Mouse (Mus musculus) MEL (cell line): ENCODE data around the gene Ccl17. TPM values are rescaled to one million over a fixed set of nuclear protein-coding genes. Genes with fewer than 3 reads are reported as not detected.
A peak's percentile ranks its signal among the peaks of the same experiment; 100 is the strongest.

Experiments used
- DNase-seq: peaks from one replicate; pipeline ENCODE4 v3.0.0; 2011; ENCODE audit warnings: low read depth, low spot score
- H3K27ac ChIP-seq: 2 replicates; pipeline ENCODE4 v1.5.1; 2012; ENCODE audit warnings: low read depth, mild to moderate bottlenecking, control low read depth, low read length, moderate library complexity; ENCODE audit not compliant: control insufficient read depth
- H3K27me3 ChIP-seq, 2 experiments: fragments of 150-350 bp in 1 of 2; sonication (generic) in 1 of 2; 2 replicates each; pipeline ENCODE4 v1.6.1; 2012; ENCODE audit warnings: low read length in 2 of 2, mild to moderate bottlenecking in 2 of 2, improper control_type of control experiment in 1 of 2, moderate library complexity in 1 of 2; ENCODE audit not compliant: insufficient read depth in 2 of 2, control insufficient read depth in 1 of 2
- H3K36me3 ChIP-seq, 2 experiments: 2 replicates each; pipeline ENCODE4 v1.6.1; 2012 to 2014; ENCODE audit warnings: low read length in 2 of 2, improper control_type of control experiment in 1 of 2, inconsistent platforms in 1 of 2, mild to moderate bottlenecking in 1 of 2; ENCODE audit not compliant: insufficient read depth in 2 of 2, control insufficient read depth in 1 of 2
- H3K4me1 ChIP-seq, 2 experiments: fragments of 150-350 bp in 1 of 2; sonication (generic) in 1 of 2; 2 replicates each; pipeline ENCODE4 v1.6.1; 2012; ENCODE audit warnings: low read length in 2 of 2, improper control_type of control experiment in 1 of 2, mild to moderate bottlenecking in 1 of 2; ENCODE audit not compliant: insufficient read depth in 2 of 2, control insufficient read depth in 1 of 2
- H3K4me3 ChIP-seq, 2 experiments: fragments of 150-350 bp in 1 of 2; sonication (generic) in 1 of 2; 2 replicates each; pipeline ENCODE4 v1.5.1; 2012; ENCODE audit warnings: low read depth in 2 of 2, low read length in 2 of 2, mild to moderate bottlenecking in 2 of 2, moderate library complexity in 2 of 2, control low read depth in 1 of 2, improper control_type of control experiment in 1 of 2; ENCODE audit not compliant: control insufficient read depth in 1 of 2, insufficient read depth in 1 of 2
- H3K79me2 ChIP-seq: 2 replicates; pipeline ENCODE4 v1.6.1; 2012; ENCODE audit warnings: mild to moderate bottlenecking, low read length, moderate library complexity; ENCODE audit not compliant: control insufficient read depth, poor library complexity, insufficient read depth
- H3K9ac ChIP-seq: 2 replicates; pipeline ENCODE4 v1.6.1; 2012; ENCODE audit warnings: low read depth, mild to moderate bottlenecking, control low read depth, low read length, moderate library complexity; ENCODE audit not compliant: control insufficient read depth, poor library complexity, severe bottlenecking
- H3K9me3 ChIP-seq: fragments of 150-350 bp; sonication (generic); replicated peaks from 2 replicates; pipeline ENCODE4 v1.6.1; 2012; ENCODE audit warnings: mild to moderate bottlenecking, low read length, improper control_type of control experiment, moderate library complexity; ENCODE audit not compliant: insufficient read depth
- BHLHE40 ChIP-seq: IDR thresholded peaks from 2 replicates; pipeline ENCODE4 v1.6.1; 2012; ENCODE audit warnings: low read depth, mild to moderate bottlenecking, inconsistent platforms, low read length, improper control_type of control experiment, borderline replicate concordance
- CHD1 ChIP-seq: IDR thresholded peaks from 2 replicates; pipeline ENCODE4 v1.6.1; 2012; ENCODE audit warnings: low read depth, mild to moderate bottlenecking, inconsistent platforms, low read length, improper control_type of control experiment
- CHD2 ChIP-seq: IDR thresholded peaks from 2 replicates; pipeline ENCODE4 v1.6.1; 2011; ENCODE audit warnings: low read length, improper control_type of control experiment
- ELF1 ChIP-seq: IDR thresholded peaks from 2 replicates; pipeline ENCODE4 v1.6.1; 2014; ENCODE audit warnings: low read depth, mild to moderate bottlenecking, inconsistent platforms, low read length, improper control_type of control experiment, moderate library complexity
- EP300 ChIP-seq, 2 experiments: IDR thresholded peaks; 2 replicates each; pipeline ENCODE4 v1.6.1; 2011; ENCODE audit warnings: improper control_type of control experiment in 2 of 2, low read length in 2 of 2, low read depth in 1 of 2, mild to moderate bottlenecking in 1 of 2
- ETS1 ChIP-seq: IDR thresholded peaks from 2 replicates; pipeline ENCODE4 v1.6.1; 2012; ENCODE audit warnings: low read depth, mild to moderate bottlenecking, inconsistent platforms, low read length, improper control_type of control experiment, moderate library complexity
- GATA1 ChIP-seq: IDR thresholded peaks from 2 replicates; pipeline ENCODE4 v1.6.1; 2011; ENCODE audit warnings: low read depth, low read length, improper control_type of control experiment
- HCFC1 ChIP-seq: IDR thresholded peaks from 2 replicates; pipeline ENCODE4 v1.6.1; 2012; ENCODE audit warnings: low read depth, mild to moderate bottlenecking, inconsistent platforms, low read length, improper control_type of control experiment, moderate library complexity
- MAX ChIP-seq: IDR thresholded peaks from 2 replicates; pipeline ENCODE4 v1.6.1; 2011; ENCODE audit warnings: low read length, improper control_type of control experiment
- MAZ ChIP-seq: IDR thresholded peaks from 2 replicates; pipeline ENCODE4 v1.6.1; 2012; ENCODE audit warnings: low read depth, mild to moderate bottlenecking, inconsistent platforms, low read length, improper control_type of control experiment
- MXI1 ChIP-seq: IDR thresholded peaks from 2 replicates; pipeline ENCODE4 v1.6.1; 2011; ENCODE audit warnings: mild to moderate bottlenecking, low read depth, low read length, improper control_type of control experiment
- MYB ChIP-seq: IDR thresholded peaks from 2 replicates; pipeline ENCODE4 v1.6.1; 2011; ENCODE audit warnings: mild to moderate bottlenecking, low read depth, low read length, improper control_type of control experiment
- MYC ChIP-seq: IDR thresholded peaks from 2 replicates; pipeline ENCODE4 v1.6.1; 2011; ENCODE audit warnings: low read depth, mild to moderate bottlenecking, low read length, improper control_type of control experiment, moderate library complexity
- NRF1 ChIP-seq: IDR thresholded peaks from 2 replicates; pipeline ENCODE4 v1.6.1; 2014; ENCODE audit warnings: low read depth, mild to moderate bottlenecking, inconsistent platforms, low read length, improper control_type of control experiment, moderate library complexity; ENCODE audit not compliant: poor library complexity, insufficient read depth, severe bottlenecking
- POLR2A ChIP-seq, 2 experiments: IDR thresholded peaks; 2 replicates each; pipeline ENCODE4 v1.6.1; 2011 to 2012; ENCODE audit warnings: low read length in 2 of 2, mild to moderate bottlenecking in 2 of 2, control low read depth in 1 of 2, improper control_type of control experiment in 1 of 2, low read depth in 1 of 2, moderate library complexity in 1 of 2; ENCODE audit not compliant: control insufficient read depth in 1 of 2, insufficient read depth in 1 of 2, poor library complexity in 1 of 2
- POLR2AphosphoS5 ChIP-seq: IDR thresholded peaks from 2 replicates; pipeline ENCODE4 v1.6.1; 2012; ENCODE audit warnings: low read depth, borderline replicate concordance, mild to moderate bottlenecking, inconsistent platforms, low read length, moderate library complexity, mixed read lengths
- RAD21 ChIP-seq: IDR thresholded peaks from 2 replicates; pipeline ENCODE4 v1.6.1; 2011; ENCODE audit warnings: mild to moderate bottlenecking, low read depth, low read length, improper control_type of control experiment
- SIN3A ChIP-seq: IDR thresholded peaks from 2 replicates; pipeline ENCODE4 v1.6.1; 2012; ENCODE audit warnings: low read length, improper control_type of control experiment, inconsistent platforms
- SMC3 ChIP-seq: IDR thresholded peaks from 2 replicates; pipeline ENCODE4 v1.6.1; 2011; ENCODE audit warnings: low read depth, low read length, improper control_type of control experiment
- TAL1 ChIP-seq: IDR thresholded peaks from 2 replicates; pipeline ENCODE4 v1.6.1; 2012; ENCODE audit warnings: mild to moderate bottlenecking, inconsistent platforms, low read length, moderate library complexity, mixed read lengths
- TBP ChIP-seq: IDR thresholded peaks from 2 replicates; pipeline ENCODE4 v1.8.0; 2011; ENCODE audit warnings: low read depth, low read length, improper control_type of control experiment
- TCF12 ChIP-seq: IDR thresholded peaks from 2 replicates; pipeline ENCODE4 v1.6.1; 2014; ENCODE audit warnings: low read depth, mild to moderate bottlenecking, inconsistent platforms, low read length, improper control_type of control experiment, moderate library complexity
- UBTF ChIP-seq: IDR thresholded peaks from 2 replicates; pipeline ENCODE4 v1.6.1; 2012; ENCODE audit warnings: low read depth, mild to moderate bottlenecking, inconsistent platforms, low read length, improper control_type of control experiment, moderate library complexity, borderline replicate concordance; ENCODE audit not compliant: insufficient read depth
- ZC3H11A ChIP-seq: IDR thresholded peaks from 2 replicates; pipeline ENCODE4 v1.6.1; 2012; ENCODE audit warnings: low read depth, mild to moderate bottlenecking, inconsistent platforms, low read length, improper control_type of control experiment
- ZMIZ1 ChIP-seq: IDR thresholded peaks from 2 replicates; pipeline ENCODE4 v1.6.1; 2012; ENCODE audit warnings: low read depth, mild to moderate bottlenecking, inconsistent platforms, low read length, improper control_type of control experiment, moderate library complexity
- ZNF384 ChIP-seq: IDR thresholded peaks from 2 replicates; pipeline ENCODE4 v1.6.1; 2012; ENCODE audit warnings: low read depth, mild to moderate bottlenecking, inconsistent platforms, low read length, improper control_type of control experiment
- polyA plus RNA-seq, 2 experiments: library from polyadenylated mRNA; stranded (reverse) in 1 of 2; unstranded in 1 of 2; fragments of >175 nt in 1 of 2; fragments of >200 nt in 1 of 2; gene quantifications; 2 replicates each; pipeline versions ENCODE4 v1.2.1 to v1.2.4; 2012; ENCODE audit warnings: low replicate concordance in 2 of 2, low read depth in 1 of 2; ENCODE audit not compliant: insufficient read length in 2 of 2, insufficient read depth in 1 of 2, missing spikeins in 1 of 2
- total RNA-seq: library from RNA; depleted of rRNA; stranded (reverse); fragments of 300-350 nt; gene quantifications from 2 replicates; pipeline ENCODE4 v1.2.3, GENCODE M21; 2012

Ccl17 gene
- total and polyA plus RNA-seq, 3 experiments: 0.43 TPM; not detected in 2

DNA sequence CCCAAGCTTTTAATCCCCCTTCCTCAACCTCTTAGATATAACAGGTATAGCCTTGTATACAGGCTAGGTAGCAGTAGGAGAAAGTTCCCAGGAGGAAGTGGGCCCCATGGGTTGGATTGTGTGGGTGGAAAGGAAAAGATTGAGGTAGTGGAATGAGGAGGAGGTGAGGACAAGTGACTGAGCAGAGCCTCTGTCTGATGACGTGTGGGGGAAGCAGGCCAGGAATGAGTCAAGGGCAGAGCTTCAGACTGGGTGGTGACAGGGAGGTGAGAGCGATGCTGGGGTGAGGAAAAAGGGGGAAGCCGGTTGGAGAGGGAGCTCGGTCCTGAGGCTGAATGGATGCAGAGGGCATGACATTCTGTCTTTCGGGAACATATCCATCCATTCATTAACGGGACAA lies 6.7 kb upstream of the Ccl17 start:
- no peak overlapping the region for H3K4me3 ChIP-seq
- H3K27me3 ChIP-seq: no peaks in the 10 kb centered on the region
- no peaks in the 10 kb centered on the region for H3K79me2 ChIP-seq
- peaks cover 8 to 43% of the 10 kb centered on the region in 2 experiments for H3K4me1 ChIP-seq
- H3K27ac ChIP-seq: no peak overlapping the region
- H3K9me3 ChIP-seq: no peaks in the 10 kb centered on the region
- no peak for DNase-seq
- TF ChIP-seq CHD2: no peak
- no peak for TF ChIP-seq ETS1
- no peak for TF ChIP-seq HCFC1
- TF ChIP-seq ELF1: no peak
- no peak for TF ChIP-seq CHD1
- no peak for TF ChIP-seq UBTF
- no peak for TF ChIP-seq NRF1
- TF ChIP-seq EP300 (IDR thresholded peaks at IDR 0.05; ENCODE audit: low read depth in 1 of 2, low read length in 2 of 2): no peak
- no peak for TF ChIP-seq ZNF384
- TF ChIP-seq BHLHE40: no peak
- no peak for TF ChIP-seq SIN3A
- TF ChIP-seq ZC3H11A: no peak
- TF ChIP-seq SMC3: no peak
- no peak for TF ChIP-seq TCF12
- no peak for TF ChIP-seq MAZ
- no peak for TF ChIP-seq MYC
- TF ChIP-seq TAL1: no peak
- peaks cover 0 to 19% of the 10 kb centered on the region in 2 experiments; a peak in 2 of 4 replicates for H3K36me3 ChIP-seq
- H3K9ac ChIP-seq: no peak overlapping the region

DNA sequence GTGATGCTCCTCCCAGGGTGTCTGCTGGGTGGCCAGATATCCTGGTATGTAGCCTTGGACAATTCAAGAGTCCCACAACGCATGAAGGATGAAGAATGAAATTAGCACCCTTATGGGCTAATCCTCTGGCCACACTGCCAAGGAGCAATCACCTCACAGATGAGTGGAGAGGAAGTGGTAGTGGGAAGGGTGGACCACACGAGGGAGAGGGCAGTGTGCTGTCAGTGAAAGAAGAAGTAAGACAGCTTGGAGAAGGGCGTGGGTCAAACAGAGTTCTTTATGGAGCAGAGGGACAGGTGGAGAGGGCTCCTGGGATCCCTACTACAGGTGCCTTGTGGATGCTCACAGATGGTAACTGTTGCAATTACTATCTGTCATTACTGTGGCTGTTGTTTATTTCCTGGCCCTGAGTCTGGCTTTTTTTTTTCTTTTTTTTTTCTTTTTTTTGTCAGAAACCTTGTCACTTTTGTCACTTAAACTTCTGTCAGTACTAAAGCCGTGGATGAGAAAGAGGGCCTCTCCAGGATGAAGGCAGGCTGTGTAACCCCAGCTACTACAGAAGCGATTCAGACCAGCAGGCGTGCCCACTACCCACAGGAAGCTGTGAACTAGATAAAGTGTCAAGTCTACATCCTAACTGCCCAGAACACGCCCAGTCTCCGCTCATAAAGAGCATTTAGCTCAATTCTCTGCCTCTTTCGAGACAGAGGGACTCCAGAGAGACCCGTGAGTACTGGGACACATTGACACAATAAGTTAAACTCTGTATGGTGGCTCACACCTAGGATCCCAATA lies 5.5 kb upstream of the Ccl17 start:
- no peaks in the 10 kb centered on the region for H3K27me3 ChIP-seq
- H3K27ac ChIP-seq: no peak overlapping the region
- peaks cover 0 to 19% of the 10 kb centered on the region in 2 experiments; a peak in 2 of 4 replicates for H3K36me3 ChIP-seq
- peak; percentile 56 for DNase-seq
- H3K9me3 ChIP-seq: no peaks in the 10 kb centered on the region
- no peak overlapping the region for H3K9ac ChIP-seq
- TF ChIP-seq RAD21 (no peak), MAX (no peak), NRF1 (no peak), TAL1 (no peak), TCF12 (no peak), ELF1 (no peak), ZMIZ1 (no peak), ZNF384 (peak; percentile 49; the same call in 1 of the 2 replicates), GATA1 (peak; percentile 38; the same call in 1 of the 2 replicates), POLR2A (IDR thresholded peaks at IDR 0.05; ENCODE audit: control insufficient read depth in 1 of 2, insufficient read depth in 1 of 2, low read depth in 1 of 2, low read length in 2 of 2, poor library complexity in 1 of 2) (no peak), TBP (0 out of 2 replicates have a peak, but pooled peaks have one; percentile 12), BHLHE40 (0 out of 2 replicates have a peak, but pooled peaks have one; percentile 12), MAZ (no peak), MXI1 (no peak), HCFC1 (no peak), MYB (no peak), SMC3 (0 out of 2 replicates have a peak, but pooled peaks have one; percentile 2), CHD1 (no peak), EP300 (IDR thresholded peaks at IDR 0.05; ENCODE audit: low read depth in 1 of 2, low read length in 2 of 2) (peak in 1 of 2 experiments; percentile 40; a peak in 3 of 4 replicates), ZC3H11A (no peak), POLR2AphosphoS5 (no peak), ETS1 (no peak)
- TF ChIP-seq, all 39 proteins: peak for 6
- Histone ChIP-seq H3K4me3 (no peak overlapping the region), H3K4me1 (peaks cover 8 to 43% of the 10 kb centered on the region in 2 experiments), H3K79me2 (no peaks in the 10 kb centered on the region)
